Mouse (Mus musculus) left cerebral cortex, postnatal 10 days (tissue): ENCODE data around the gene Mapk8ip3. TPM values are rescaled to one million over a fixed set of nuclear protein-coding genes. Genes with fewer than 3 reads are reported as not detected.

ENCODE experiments used
- DNase-seq, 2 experiments: peaks; one replicate each; pipeline ENCODE4 v3.0.0; 2021 to 2022; ENCODE audit warnings: low spot score in 2 of 2, mixed read lengths in 1 of 2; ENCODE audit errors: extremely low spot score in 1 of 2
- intact Hi-C: fragments of 180-260 bp; cut with DNase I; formaldehyde crosslinking; loops from one replicate; pipeline ENCODE4 v1.15.1; 2025
- total RNA-seq, 2 experiments: library from RNA; stranded (reverse); gene quantifications; 2 replicates each; pipeline ENCODE4 v1.2.3; 2021

Gene Mapk8ip3
- total RNA-seq, 2 experiments from 2014 or later = 288 to 297 TPM

- no peak for DNase-seq
- intact Hi-C loops = no loop called here
These were observed 78.8 kb downstream of the Mapk8ip3 start for GRCm38 (mm10) chr17:24857831-24858470.

GRCm38 (mm10) chr17:24856589-24856988, 80.2 kb downstream of the Mapk8ip3 start:
- no peak for DNase-seq
- intact Hi-C loops = no loop called here

- DNase-seq = no peak
- intact Hi-C loops = no loop called here
These were observed 80.8 kb downstream of the Mapk8ip3 start for GRCm38 (mm10) chr17:24855838-24856464.

- DNase-seq = no peak
- intact Hi-C loops = no loop called here
These were observed 85.2 kb downstream of the Mapk8ip3 start for GRCm38 (mm10) chr17:24851381-24852125.

GRCm38 (mm10) chr17:24850773-24851127, 86.0 kb downstream of the Mapk8ip3 start:
- intact Hi-C loops = no loop called here
- DNase-seq = no peak

GRCm38 (mm10) chr17:24850065-24850772, 86.6 kb downstream of the Mapk8ip3 start, which contains the start of gene Fahd1:
Fahd1 (minus strand) TSS chr17:24850364.
- peak; percentile 98 for DNase-seq
- intact Hi-C loops = no loop called here

GRCm38 (mm10) chr17:24849733-24850064, 87.1 kb downstream of the Mapk8ip3 start:
- intact Hi-C loops = no loop called here
- no peak for DNase-seq

GRCm38 (mm10) chr17:24848600-24849031, 88.2 kb downstream of the Mapk8ip3 start:
- intact Hi-C loops = no loop called here
- no peak for DNase-seq

GRCm38 (mm10) chr17:24847386-24847785, 89.4 kb downstream of the Mapk8ip3 start:
- intact Hi-C loops = no loop called here
- DNase-seq = no peak

GRCm38 (mm10) chr17:24844525-24844924, 92.3 kb downstream of the Mapk8ip3 start:
- intact Hi-C loops = no loop called here

GRCm38 (mm10) chr17:24842631-24843030, 94.1 kb downstream of the Mapk8ip3 start:
- DNase-seq = no peak
- intact Hi-C loops = no loop called here

More at GRCm38 (mm10) chr17:24844525-24844924, 92.3 kb downstream of the Mapk8ip3 start:
- DNase-seq = no peak

Other genes starting within 250 kb of the Mapk8ip3 start
- 100 to 1,000 TPM; 248 to 254 TPM for gene Syngr3, start 247.0 kb downstream of the Mapk8ip3 start, total RNA-seq
- 10 to 100 TPM; 21.5 TPM for gene Gfer, start 240.8 kb downstream of the Mapk8ip3 start, total RNA-seq
- 1 to 10 TPM; 2.7 to 5.1 TPM for gene Noxo1, start 240.7 kb downstream of the Mapk8ip3 start, total RNA-seq
- 10 to 100 TPM; 30.9 to 37.9 TPM for gene Tbl3, start 229.3 kb downstream of the Mapk8ip3 start, total RNA-seq
- gene Rnf151, start 218.9 kb downstream of the Mapk8ip3 start, total RNA-seq = under 1 TPM in 1 of 2 experiments, not detected in 1; 0.69 TPM
- 100 to 1,000 TPM; 575 to 607 TPM for gene Rps2, start 218.9 kb downstream of the Mapk8ip3 start, total RNA-seq
- gene Ndufb10, start 212.5 kb downstream of the Mapk8ip3 start, total RNA-seq = 100 to 1,000 TPM; 156 to 176 TPM
- gene Rpl3l, start 209.2 kb downstream of the Mapk8ip3 start, total RNA-seq = under 1 TPM; 0.43 to 0.49 TPM
- gene Msrb1, start 200.3 kb downstream of the Mapk8ip3 start, total RNA-seq = 10 to 100 TPM; 44.2 to 47.8 TPM
- under 1 TPM in 1 of 2 experiments, not detected in 1; 0.49 TPM for gene Hs3st6, start 184.0 kb downstream of the Mapk8ip3 start, total RNA-seq
- gene Meiob, start 132.7 kb downstream of the Mapk8ip3 start, total RNA-seq = not detected
- 100 to 1,000 TPM in 1 of 2 experiments, 10 to 100 TPM in 1; 92.4 to 102 TPM for gene Hagh, start 96.8 kb downstream of the Mapk8ip3 start, total RNA-seq
- gene Fahd1, start 86.6 kb downstream of the Mapk8ip3 start, total RNA-seq = 10 to 100 TPM; 14.8 to 16.5 TPM
- gene Igfals, start 71.0 kb downstream of the Mapk8ip3 start, total RNA-seq = under 1 TPM; 0.17 to 0.32 TPM
- gene Nubp2, start 50.6 kb downstream of the Mapk8ip3 start, total RNA-seq = 10 to 100 TPM; 37.8 to 40.2 TPM
- 10 to 100 TPM; 48.0 to 48.3 TPM for gene Spsb3, start 50.3 kb downstream of the Mapk8ip3 start, total RNA-seq
- gene Eme2, start 41.9 kb downstream of the Mapk8ip3 start, total RNA-seq = 10 to 100 TPM; 53.9 to 56.6 TPM
- gene Mrps34, start 41.9 kb downstream of the Mapk8ip3 start, total RNA-seq = 10 to 100 TPM; 58.4 to 64.8 TPM
- gene Nme3, start 40.5 kb downstream of the Mapk8ip3 start, total RNA-seq = 10 to 100 TPM; 42.2 to 43.5 TPM
- 10 to 100 TPM; 11.9 to 13.1 TPM for gene Jpt2, start 23.7 kb upstream of the Mapk8ip3 start, total RNA-seq
- 10 to 100 TPM; 24.0 to 25.0 TPM for gene Cramp1l, start 78.8 kb upstream of the Mapk8ip3 start, total RNA-seq
- gene Ift140, start 79.1 kb upstream of the Mapk8ip3 start, total RNA-seq = 10 to 100 TPM; 25.4 to 28.9 TPM
- gene Tmem204, start 146.6 kb upstream of the Mapk8ip3 start, total RNA-seq = 1 to 10 TPM; 7.2 to 7.8 TPM
- gene Telo2, start 179.0 kb upstream of the Mapk8ip3 start, total RNA-seq = 10 to 100 TPM; 35.4 to 41.1 TPM
- 1 to 10 TPM; 2.0 to 2.3 TPM for gene Ptx4, start 183.8 kb upstream of the Mapk8ip3 start, total RNA-seq
- gene Clcn7, start 196.4 kb upstream of the Mapk8ip3 start, total RNA-seq = 10 to 100 TPM; 44.6 to 44.9 TPM
- not detected for gene Ccdc154, start 225.5 kb upstream of the Mapk8ip3 start, total RNA-seq
- not detected for gene Gm38655, start 238.5 kb upstream of the Mapk8ip3 start, total RNA-seq
- 10 to 100 TPM; 17.6 to 17.9 TPM for gene BC003965, start 247.6 kb upstream of the Mapk8ip3 start, total RNA-seq